Mouse (Mus musculus) testis, adult 2 months (tissue): ENCODE results near the gene Card9.

Experiments used
- CTCF ChIP-seq: fragments of 200-500 bp; IDR thresholded peaks from 2 replicates; pipeline ENCODE4 v1.5.1; 2012; ENCODE audit warnings: low read depth, mild to moderate bottlenecking, inconsistent platforms, low read length, moderate library complexity; ENCODE audit not compliant: control insufficient read depth, insufficient read depth, insufficient replicate concordance
- POLR2A ChIP-seq: fragments of 200-500 bp; IDR thresholded peaks from 2 replicates; pipeline ENCODE4 v1.6.1; 2012; ENCODE audit warnings: low read depth, mild to moderate bottlenecking, inconsistent platforms, low read length, moderate library complexity; ENCODE audit not compliant: control insufficient read depth

- TF ChIP-seq CTCF = no peak
- TF ChIP-seq POLR2A = peak; percentile 59
These were observed 45.4 kb downstream of the Card9 start, which contains the start of gene Gpsm1 for GRCm38 (mm10) chr2:26315072-26315924.
